Mouse (Mus musculus) embryonic fibroblast, embryonic 13.5 days (primary cell): ENCODE measurements around the gene Cyb5r1.

ENCODE experiments used
- CTCF ChIP-seq: IDR thresholded peaks from 2 replicates; pipeline ENCODE4 v1.5.1; 2011; ENCODE audit warnings: mild to moderate bottlenecking, control low read depth, low read length, moderate library complexity, borderline replicate concordance; ENCODE audit not compliant: insufficient read depth
- POLR2A ChIP-seq: IDR thresholded peaks from 2 replicates; pipeline ENCODE4 v1.6.1; 2011; ENCODE audit warnings: low read depth, mild to moderate bottlenecking, control low read depth, low read length, moderate library complexity

GRCm38 (mm10) chr1:134454904-134455824 lies 49.8 kb downstream of the Cyb5r1 start, which contains the start of gene Klhl12:
- peak; percentile 78 for TF ChIP-seq POLR2A
- TF ChIP-seq CTCF, result no peak
